Mouse (Mus musculus): ENCODE measurements around the gene Kcne1. TPM values are rescaled to one million over a fixed set of nuclear protein-coding genes. Genes with fewer than 3 reads are reported as not detected.
A peak's percentile ranks its signal among the peaks of the same experiment; 100 is the strongest.

The Kcne1 gene
- polyA plus RNA-seq, 1 experiment = 0.33 TPM

DNA sequence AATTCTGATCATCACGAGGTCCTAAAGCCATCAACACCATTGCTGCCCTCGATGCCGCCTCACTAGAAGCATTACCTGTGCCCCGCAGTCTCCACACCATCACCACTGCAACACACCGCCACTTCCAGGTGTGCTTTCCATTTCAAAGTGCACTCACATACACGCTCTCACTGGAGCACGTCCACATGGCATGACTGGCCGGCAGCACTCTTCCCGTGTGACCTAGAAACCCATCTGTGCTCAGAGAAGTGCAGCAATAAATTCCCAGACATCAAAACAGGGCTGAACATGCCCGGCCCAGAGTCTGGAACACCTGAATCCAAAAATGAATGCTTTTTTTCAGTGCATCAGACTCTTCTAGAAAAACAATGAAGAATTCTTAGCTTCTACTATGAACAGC is 31.4 kb downstream of the Kcne1 start:
- TF ChIP-seq POLR2A (IDR thresholded peaks at IDR 0.05; ENCODE audit: borderline replicate concordance, extremely low read depth, insufficient read depth, insufficient read length, poor library complexity, severe bottlenecking) = no peak
- no peak for TF ChIP-seq CTCF (IDR thresholded peaks at IDR 0.05; ENCODE audit: borderline replicate concordance, extremely low read depth, insufficient read depth, insufficient read length)
- no peak for DNase-seq (ENCODE audit: low read depth)

DNA sequence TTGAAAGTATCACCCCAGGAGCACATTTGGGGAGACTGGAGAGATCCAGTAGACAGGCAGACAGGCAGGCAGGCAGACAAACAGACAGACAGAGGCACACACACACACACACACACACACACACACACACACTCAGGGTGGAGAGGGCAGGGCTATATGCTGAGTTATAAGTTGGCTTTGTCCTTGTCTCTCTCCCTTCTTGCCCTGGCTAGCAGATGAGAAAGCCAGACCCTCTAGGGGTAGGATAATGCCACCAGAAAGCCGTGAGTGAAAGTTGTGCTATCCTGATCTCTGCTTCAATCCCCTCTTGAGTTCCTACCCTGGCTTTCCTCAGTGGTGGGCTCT is 34.2 kb downstream of the Kcne1 start:
- TF ChIP-seq CTCF (IDR thresholded peaks at IDR 0.05; ENCODE audit: borderline replicate concordance, extremely low read depth, insufficient read depth, insufficient read length) = no peak
- no peak for TF ChIP-seq POLR2A (IDR thresholded peaks at IDR 0.05; ENCODE audit: borderline replicate concordance, extremely low read depth, insufficient read depth, insufficient read length, poor library complexity, severe bottlenecking)
- DNase-seq (ENCODE audit: low read depth) = no peak

GRCm38 (mm10) chr16:92324309-92325061 is 34.8 kb downstream of the Kcne1 start:
- peak; percentile 41 for DNase-seq (ENCODE audit: low read depth)
- TF ChIP-seq CTCF (IDR thresholded peaks at IDR 0.05; ENCODE audit: borderline replicate concordance, extremely low read depth, insufficient read depth, insufficient read length) (no peak), POLR2A (IDR thresholded peaks at IDR 0.05; ENCODE audit: borderline replicate concordance, extremely low read depth, insufficient read depth, insufficient read length, poor library complexity, severe bottlenecking) (no peak)

DNA sequence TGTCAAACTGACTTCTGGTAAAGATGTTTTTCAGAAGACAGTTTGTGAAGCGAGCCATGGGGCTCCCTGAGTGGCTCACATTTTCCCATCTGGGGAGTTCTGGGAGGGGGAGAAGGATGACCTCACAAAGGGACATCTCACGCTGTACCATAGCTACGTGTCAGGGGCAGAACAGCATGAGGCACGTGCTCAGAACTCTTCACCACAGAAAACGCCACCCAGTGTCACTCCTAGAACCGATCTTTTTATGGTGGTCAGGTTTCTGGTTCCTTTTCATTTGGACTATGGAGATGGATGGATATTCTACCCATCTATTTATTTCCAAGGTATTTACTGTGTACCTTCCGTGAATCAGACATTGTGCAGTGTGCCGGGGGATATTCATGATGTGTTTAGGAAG is 37.9 kb downstream of the Kcne1 start, which contains the start of gene Fam243:
Gene Fam243 (minus strand): TSS at position 101 of the 400 bp plus-strand sequence.
- TF ChIP-seq CTCF (IDR thresholded peaks at IDR 0.05; ENCODE audit: borderline replicate concordance, extremely low read depth, insufficient read depth, insufficient read length) = no peak
- TF ChIP-seq POLR2A (IDR thresholded peaks at IDR 0.05; ENCODE audit: borderline replicate concordance, extremely low read depth, insufficient read depth, insufficient read length, poor library complexity, severe bottlenecking) = no peak
- no peak for DNase-seq (ENCODE audit: low read depth)

DNA sequence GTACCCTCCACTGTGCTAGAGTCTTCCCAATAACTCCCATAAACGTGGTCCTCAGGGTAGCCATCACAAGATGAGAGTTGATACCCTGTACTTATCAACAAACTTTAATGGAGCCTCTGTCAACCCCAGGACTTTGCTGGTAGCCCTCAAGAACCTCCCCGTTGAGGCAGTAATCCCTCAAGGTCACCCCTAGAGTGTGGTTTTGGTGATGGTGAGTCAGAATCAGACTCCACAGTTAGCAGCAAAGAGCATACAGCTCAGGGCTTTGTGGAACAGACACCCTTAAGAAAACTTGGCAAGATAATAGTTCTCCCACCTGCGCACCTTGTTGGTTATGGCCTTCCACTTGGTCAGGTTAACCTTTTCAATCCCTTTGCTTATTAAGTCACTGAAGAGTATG is 38.9 kb downstream of the Kcne1 start:
- no peak for DNase-seq (ENCODE audit: low read depth)
- no peak for TF ChIP-seq POLR2A (IDR thresholded peaks at IDR 0.05; ENCODE audit: borderline replicate concordance, extremely low read depth, insufficient read depth, insufficient read length, poor library complexity, severe bottlenecking)
- TF ChIP-seq CTCF (IDR thresholded peaks at IDR 0.05; ENCODE audit: borderline replicate concordance, extremely low read depth, insufficient read depth, insufficient read length) = no peak

GRCm38 (mm10) chr16:92319353-92320109 is 39.7 kb downstream of the Kcne1 start:
- TF ChIP-seq POLR2A (IDR thresholded peaks at IDR 0.05; ENCODE audit: borderline replicate concordance, extremely low read depth, insufficient read depth, insufficient read length, poor library complexity, severe bottlenecking) (no peak), CTCF (IDR thresholded peaks at IDR 0.05; ENCODE audit: borderline replicate concordance, extremely low read depth, insufficient read depth, insufficient read length) (peak; percentile 33; the same call in 1 of the 2 replicates)
- peak; percentile 20 for DNase-seq (ENCODE audit: low read depth)

DNA sequence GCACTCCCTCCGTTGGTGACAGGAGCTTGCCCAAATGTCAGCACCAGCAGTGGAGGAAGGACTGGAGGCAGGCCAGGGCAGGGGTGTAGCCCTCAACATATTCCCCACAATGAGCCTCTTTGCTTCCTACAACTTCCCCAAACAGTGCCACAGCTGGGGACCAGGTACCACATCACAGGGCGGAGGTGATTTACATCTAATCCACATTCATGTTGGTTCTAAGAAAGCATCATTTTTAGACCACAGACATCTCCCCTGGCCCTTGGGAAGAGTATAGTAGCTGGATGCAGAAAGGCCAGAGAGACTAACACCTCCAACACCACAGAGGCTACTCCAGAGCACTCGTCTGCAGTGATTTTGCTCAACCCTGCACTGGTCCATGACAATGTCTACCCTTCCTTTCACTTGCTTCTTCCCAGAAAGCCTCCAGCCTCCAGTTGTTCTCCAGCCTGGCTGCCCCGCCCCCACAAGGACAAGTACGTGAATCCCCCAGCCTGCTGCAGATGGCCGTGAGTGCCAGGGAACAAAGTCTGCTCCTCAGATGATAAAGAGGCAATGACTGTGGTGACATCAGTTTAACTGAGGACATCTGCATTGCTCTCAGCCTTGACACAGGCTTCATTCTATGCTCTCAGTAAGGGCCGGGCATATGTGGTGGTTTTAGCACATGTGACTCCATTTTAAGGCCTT is 43.1 kb downstream of the Kcne1 start:
- DNase-seq (ENCODE audit: low read depth) = no peak
- TF ChIP-seq CTCF (IDR thresholded peaks at IDR 0.05; ENCODE audit: borderline replicate concordance, extremely low read depth, insufficient read depth, insufficient read length) = no peak
- TF ChIP-seq POLR2A (IDR thresholded peaks at IDR 0.05; ENCODE audit: borderline replicate concordance, extremely low read depth, insufficient read depth, insufficient read length, poor library complexity, severe bottlenecking) = no peak

GRCm38 (mm10) chr16:92313953-92314741 is 45.1 kb downstream of the Kcne1 start:
- peak; percentile 77 for DNase-seq (ENCODE audit: low read depth)
- TF ChIP-seq CTCF (IDR thresholded peaks at IDR 0.05; ENCODE audit: borderline replicate concordance, extremely low read depth, insufficient read depth, insufficient read length) = peak; percentile 88
- no peak for TF ChIP-seq POLR2A (IDR thresholded peaks at IDR 0.05; ENCODE audit: borderline replicate concordance, extremely low read depth, insufficient read depth, insufficient read length, poor library complexity, severe bottlenecking)

DNA sequence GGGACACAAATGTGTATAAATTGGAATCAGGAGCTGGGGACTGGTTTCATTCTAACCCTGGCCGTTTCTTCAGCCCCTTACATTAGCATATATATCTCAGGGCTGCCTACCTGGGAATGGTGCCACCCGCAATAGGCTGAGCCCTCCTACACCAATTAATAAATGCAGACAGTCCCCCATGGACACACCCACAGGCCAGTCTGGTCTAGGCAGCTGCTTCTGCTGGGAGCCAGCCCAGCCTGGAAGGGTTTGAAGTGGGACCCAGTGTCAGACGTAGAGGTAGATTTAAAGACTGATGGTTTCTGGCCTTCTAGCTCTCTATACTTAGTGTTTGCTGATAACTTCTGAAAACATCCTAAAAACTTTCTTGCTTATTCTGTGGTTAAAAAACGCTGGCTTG is 50.1 kb downstream of the Kcne1 start:
- peak; percentile 54 for DNase-seq (ENCODE audit: low read depth)

DNA sequence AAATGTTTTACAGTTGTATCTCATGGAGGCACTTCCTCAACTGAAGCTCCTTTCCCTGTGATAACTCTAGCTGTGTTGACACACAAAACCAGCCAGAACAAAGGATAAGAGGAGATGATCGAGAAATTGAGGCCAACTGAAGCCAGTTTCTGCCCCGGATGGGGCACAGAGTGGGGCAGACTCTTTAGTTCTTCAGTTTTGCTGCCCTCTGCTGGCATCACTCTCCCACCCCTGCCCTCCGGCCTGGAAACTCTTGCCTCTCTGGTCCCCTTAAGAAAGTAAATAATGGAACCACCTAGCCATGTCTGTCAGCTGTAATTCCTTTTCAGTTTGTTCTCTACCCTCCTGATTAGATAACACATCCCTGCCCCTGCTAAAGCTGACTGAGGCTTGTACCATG is 51.3 kb downstream of the Kcne1 start:
- no peak for TF ChIP-seq CTCF (IDR thresholded peaks at IDR 0.05; ENCODE audit: borderline replicate concordance, extremely low read depth, insufficient read depth, insufficient read length)

More for the DNA sequence above, 50.1 kb downstream of the Kcne1 start:
- TF ChIP-seq POLR2A (IDR thresholded peaks at IDR 0.05; ENCODE audit: borderline replicate concordance, extremely low read depth, insufficient read depth, insufficient read length, poor library complexity, severe bottlenecking) (no peak), CTCF (IDR thresholded peaks at IDR 0.05; ENCODE audit: borderline replicate concordance, extremely low read depth, insufficient read depth, insufficient read length) (no peak)

GRCm38 (mm10) chr16:92305519-92305918 is 53.7 kb downstream of the Kcne1 start:
- no peak for DNase-seq (ENCODE audit: low read depth)
- no peak for TF ChIP-seq POLR2A (IDR thresholded peaks at IDR 0.05; ENCODE audit: borderline replicate concordance, extremely low read depth, insufficient read depth, insufficient read length, poor library complexity, severe bottlenecking)
- peak; percentile 18; the same call in 1 of the 2 replicates for TF ChIP-seq CTCF (IDR thresholded peaks at IDR 0.05; ENCODE audit: borderline replicate concordance, extremely low read depth, insufficient read depth, insufficient read length)

More for the DNA sequence above, 51.3 kb downstream of the Kcne1 start:
- no peak for DNase-seq (ENCODE audit: low read depth)
